Mouse (Mus musculus) large intestine, adult 2 months (tissue): ENCODE data around the gene Mtfr2. TPM values are rescaled to one million over a fixed set of nuclear protein-coding genes. Genes with fewer than 3 reads are reported as not detected.

Experiments
- DNase-seq: peaks from one replicate; pipeline ENCODE4 v3.0.0-alpha.2; 2012; ENCODE audit warnings: low read depth, low spot score
- WGBS: fragments of 180-500 bp; shearing (Covaris S2); methylation state at CpG from one replicate; pipeline ENCODE4 v1.1.7; 2018; 5-methylcytosine and 5-hydroxymethylcytosine counted together
- polyA plus RNA-seq: library from polyadenylated mRNA; depleted of rRNA; stranded (reverse); fragments of >200 nt; gene quantifications from 2 replicates; pipeline ENCODE4 v1.2.3, GENCODE M21; 2012; rRNA removed

Gene Mtfr2
- polyA plus RNA-seq: 2.1 and 3.5 TPM in 2 replicates

DNA sequence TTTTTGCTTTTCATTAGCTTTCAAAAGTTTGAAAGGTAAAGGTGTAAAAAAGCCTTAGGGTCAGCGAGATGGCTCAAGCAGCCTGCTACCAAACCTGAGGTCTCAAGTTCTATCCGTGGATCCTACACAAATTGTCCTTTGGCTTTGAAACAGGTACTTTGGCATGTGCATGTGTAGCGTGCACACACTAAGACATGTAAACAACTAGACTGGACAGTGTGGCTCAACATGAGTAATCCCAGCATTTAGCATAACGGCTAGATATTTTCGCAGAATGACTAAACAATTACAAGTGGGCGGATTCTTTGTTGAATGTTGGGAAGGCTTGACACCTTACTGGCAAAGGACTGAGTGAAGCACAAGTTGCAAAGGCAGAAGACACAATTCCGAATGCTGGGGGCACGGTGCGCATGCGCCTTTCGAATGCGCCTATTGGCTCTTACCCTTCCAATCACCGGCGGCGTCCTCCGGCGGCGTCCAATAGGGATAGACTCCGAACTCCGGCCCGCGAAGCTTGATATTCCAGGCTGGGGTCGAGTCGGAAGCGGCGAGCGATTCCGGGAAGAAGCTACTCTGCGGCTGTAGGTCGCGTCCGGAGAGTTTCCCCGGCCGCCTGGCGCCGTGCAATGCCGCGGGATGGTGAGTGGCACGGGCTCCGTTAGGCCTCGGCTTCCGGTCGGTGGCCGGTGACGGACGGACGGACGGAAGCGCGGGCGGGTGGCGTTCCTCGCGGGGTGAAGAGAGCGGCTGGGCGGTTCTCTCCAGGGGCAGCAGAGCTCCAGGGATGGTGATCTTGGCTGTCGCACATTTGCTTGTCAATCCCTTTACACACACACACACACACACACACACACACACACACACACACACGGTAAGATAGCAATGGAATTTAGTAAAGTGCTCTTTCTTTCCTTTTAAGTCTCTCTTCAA lies at the start of gene Mtfr2:
TSS of gene Mtfr2 (plus strand) at position 486 of the 930 bp plus-strand sequence.
- peak; percentile 54 for DNase-seq
- under 1% methylated on average over 58 of the region's 58 CpGs for WGBS

DNA sequence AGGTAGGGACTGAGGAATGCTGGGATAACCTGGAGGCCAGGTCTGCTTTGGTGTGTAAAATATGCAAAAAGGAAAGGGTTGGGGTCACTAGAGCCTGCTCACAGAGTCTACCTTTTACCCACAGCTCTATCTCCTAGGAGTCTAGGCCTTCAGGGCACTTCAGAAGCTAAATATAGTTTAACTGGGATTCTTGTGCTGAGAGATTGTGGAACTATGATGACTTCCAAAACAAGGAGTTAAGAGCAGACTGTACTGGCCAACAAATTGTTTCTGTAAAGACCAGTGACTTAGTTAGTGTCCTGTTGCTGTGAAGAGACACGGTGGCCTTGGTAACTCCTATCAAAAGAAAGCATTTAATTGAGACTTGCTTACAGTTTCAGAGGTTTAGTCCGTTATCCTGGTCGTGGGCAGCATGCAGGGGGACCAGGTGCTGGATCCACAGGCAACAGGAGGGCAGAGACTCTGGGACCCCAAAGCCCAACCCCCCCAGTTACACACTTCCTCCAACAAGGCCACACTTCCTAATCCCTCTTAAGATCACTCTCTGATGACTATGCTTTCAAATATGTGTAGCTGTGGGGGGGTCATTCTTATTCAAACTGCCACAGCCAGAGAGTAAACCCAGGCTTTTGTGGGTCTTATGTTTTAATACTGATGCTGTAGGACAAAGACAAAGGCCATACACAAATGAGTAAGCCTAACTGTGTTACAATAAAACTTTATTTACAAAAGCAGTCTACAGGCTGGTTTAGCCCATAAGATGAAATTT lies 49.2 kb upstream of the Mtfr2 start:
- WGBS: 70% methylated on average over 3 of the region's 3 CpGs
- DNase-seq: no peak

DNA sequence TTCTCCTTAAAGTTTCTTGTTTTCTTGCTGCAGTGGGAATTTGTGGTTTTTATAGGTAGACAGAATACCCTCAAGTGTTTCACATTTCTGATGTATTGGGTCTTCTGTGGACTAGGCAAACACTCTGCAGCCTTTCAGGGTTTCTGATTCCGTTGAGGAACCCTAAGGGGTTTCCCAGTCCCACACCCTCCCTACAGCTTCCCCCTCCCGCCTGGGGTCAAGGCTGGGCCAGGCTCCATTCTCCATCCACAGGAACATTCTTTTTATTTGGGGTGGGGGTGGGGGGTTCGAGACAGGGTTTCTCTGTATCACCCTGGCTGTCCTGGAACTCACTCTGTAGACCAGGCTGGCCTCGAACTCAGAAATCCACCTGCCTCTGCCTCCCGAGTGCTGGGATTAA lies 48.5 kb upstream of the Mtfr2 start:
- 73% methylated on average over 5 of the region's 5 CpGs for WGBS
- DNase-seq: no peak

- peak; percentile 62 for DNase-seq
- 22% methylated on average over 11 of the region's 11 CpGs for WGBS
These were observed 36.4 kb upstream of the Mtfr2 start for GRCm38 (mm10) chr10:20310969-20311769.

- under 1% methylated on average over 84 of the region's 84 CpGs for WGBS
- peak; percentile 99 for DNase-seq
These were observed 35.4 kb upstream of the Mtfr2 start, which contains the start of gene Bclaf1 for GRCm38 (mm10) chr10:20311918-20312735. Gene Bclaf1 (plus strand): TSS chr10:20312469.

DNA sequence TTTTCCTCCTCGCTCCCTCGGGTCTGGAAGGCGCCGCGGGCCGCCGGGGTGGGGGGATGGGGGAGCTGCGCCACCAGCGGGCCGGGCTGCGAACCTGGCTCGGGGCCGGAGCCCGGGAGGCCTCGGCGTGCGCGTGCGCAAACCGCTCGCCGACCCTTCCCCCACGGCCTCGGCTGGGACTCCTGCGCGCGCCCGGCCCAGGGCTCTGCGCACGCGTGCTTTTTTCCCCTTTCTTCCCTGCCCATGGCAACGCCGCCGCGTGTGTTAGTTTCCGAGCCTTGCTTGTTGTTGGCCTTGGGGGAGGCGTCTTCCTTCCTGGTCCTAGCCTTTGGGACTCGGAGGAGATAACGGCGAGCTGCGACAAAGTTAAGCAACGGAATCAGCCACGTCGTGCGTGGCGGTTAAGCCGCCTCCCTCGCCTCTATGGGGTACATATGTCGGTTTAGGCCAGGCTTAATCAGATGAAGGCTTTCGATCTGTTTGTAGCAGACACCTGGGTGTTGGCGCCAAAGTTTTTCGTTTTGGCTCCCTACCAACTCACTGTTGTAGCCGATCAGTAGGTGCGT lies 34.8 kb upstream of the Mtfr2 start:
- under 1% methylated on average over 54 of the region's 54 CpGs for WGBS
- peak; percentile 65 for DNase-seq

- no peak for DNase-seq
- 25% methylated on average over 13 of the region's 13 CpGs for WGBS
These were observed 34.1 kb upstream of the Mtfr2 start for GRCm38 (mm10) chr10:20313447-20313846.

DNA sequence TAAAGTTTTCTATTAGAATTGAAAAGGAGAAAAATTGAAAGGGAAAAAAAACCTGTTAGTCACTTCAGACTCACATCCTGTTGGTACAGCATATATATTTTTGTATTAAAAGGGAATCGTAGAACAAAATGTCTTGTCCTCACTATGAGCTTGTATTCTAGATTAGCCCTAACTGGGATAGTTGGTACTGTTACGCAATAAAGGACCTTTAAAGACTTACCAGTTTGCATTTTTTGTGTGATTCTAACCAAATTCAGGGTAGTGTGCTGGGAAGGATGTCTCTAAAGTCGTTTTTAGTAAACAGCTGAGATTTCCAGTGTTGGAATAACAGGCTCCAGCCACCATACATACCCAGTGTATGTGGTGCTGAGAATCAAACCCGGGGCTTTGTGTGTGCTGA lies 33.6 kb upstream of the Mtfr2 start:
- WGBS: 58% methylated on average over 4 of the region's 4 CpGs
- DNase-seq: no peak

- WGBS: 38% methylated on average over 2 of the region's 2 CpGs
- DNase-seq: no peak
These were observed 32.8 kb upstream of the Mtfr2 start for GRCm38 (mm10) chr10:20314797-20315196.

GRCm38 (mm10) chr10:20317466-20317865 lies 30.1 kb upstream of the Mtfr2 start:
- DNase-seq: no peak
- WGBS: 70% methylated on average over 5 of the region's 5 CpGs

DNA sequence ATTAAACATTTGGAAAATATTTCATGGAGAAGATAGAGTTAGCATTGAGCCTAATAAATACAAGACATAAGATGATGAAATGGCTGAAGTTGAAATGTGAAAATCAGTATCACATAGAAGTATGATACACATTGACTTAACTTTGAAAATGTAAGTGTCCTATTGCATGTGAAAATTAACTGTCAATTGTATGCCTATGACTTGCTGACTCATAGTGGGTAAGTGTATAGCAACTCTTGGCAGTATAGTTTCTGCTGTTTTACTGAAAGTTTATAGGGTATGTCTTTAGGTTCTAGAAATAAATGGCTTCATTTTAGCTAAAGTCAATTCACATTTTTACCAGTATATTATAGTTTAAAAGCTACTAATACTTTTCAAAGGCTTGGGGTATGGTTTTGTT lies 21.3 kb upstream of the Mtfr2 start:
- DNase-seq: no peak

DNA sequence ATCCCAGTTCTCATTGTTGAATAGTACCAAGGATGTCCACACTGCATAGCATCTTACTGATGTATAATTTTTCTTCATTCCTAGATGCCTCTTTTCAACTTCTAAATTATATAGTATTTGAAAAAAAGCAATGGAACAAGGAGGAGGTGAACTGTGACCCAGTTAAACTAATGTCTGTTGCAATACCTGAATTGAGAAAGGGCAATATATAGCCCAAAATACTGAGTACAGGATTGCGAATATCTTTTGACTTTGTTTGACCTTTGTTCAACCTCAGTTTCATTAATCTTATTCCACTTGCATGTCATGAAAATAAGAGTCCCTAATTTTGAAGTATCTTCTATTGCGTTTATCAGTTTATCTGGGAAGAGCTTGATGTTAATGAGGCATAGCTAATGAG lies 16.3 kb upstream of the Mtfr2 start:
- no peak for DNase-seq
- WGBS: 79% methylated on average over 2 of the region's 2 CpGs

DNA sequence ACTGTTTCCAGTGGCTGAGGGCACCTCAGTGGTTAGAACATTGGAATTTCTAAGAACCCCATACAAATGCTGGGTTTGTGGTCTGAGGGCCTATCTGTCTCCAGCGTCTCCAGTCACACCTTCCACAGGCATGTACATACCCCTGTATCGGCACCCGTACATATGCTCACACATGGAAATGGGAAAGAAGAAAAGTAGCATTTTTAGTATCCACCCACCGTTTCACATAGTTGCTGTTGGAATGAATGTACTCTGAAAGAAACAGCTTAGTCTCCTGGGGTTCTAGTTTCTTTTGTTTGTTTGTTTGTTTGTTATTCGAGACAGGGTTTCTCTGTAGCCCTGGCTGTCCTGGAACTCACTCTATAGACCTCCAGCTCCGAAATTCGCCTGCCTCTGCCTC lies 9.7 kb upstream of the Mtfr2 start:
- no peak for DNase-seq
- WGBS: 89% methylated on average over 7 of the region's 7 CpGs

DNA sequence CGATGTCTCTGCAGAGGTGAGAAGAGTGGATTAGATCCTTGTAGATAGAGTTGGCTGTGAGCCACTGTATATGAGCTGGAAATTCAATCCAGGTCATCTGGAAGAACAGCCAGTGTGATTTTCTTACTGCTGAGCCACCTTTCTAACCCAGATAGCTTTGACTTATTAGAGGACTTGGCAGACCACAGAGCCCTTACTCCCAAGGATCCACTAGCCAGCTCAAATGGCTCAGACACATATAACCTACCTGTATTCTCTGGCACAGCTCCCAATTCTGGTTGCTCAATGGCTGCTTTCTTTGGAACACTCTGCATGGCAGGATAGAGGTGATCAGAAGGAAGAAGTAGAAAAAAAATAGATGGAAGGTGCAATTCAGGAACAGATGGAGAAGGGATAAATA lies 1.8 kb upstream of the Mtfr2 start:
- DNase-seq: no peak
- WGBS: 48% methylated on average over 1 of the region's 1 CpGs

GRCm38 (mm10) chr10:20348894-20349293 lies 1.3 kb downstream of the Mtfr2 start:
- 81% methylated on average over 2 of the region's 2 CpGs for WGBS
- DNase-seq: no peak

GRCm38 (mm10) chr10:20361542-20362449 lies 14.2 kb downstream of the Mtfr2 start:
- 61% methylated on average over 10 of the region's 10 CpGs for WGBS

GRCm38 (mm10) chr10:20362450-20363118 lies 15.0 kb downstream of the Mtfr2 start:
- WGBS: 66% methylated on average over 4 of the region's 4 CpGs
- no peak for DNase-seq

More at GRCm38 (mm10) chr10:20361542-20362449, 14.2 kb downstream of the Mtfr2 start:
- no peak for DNase-seq
